Comparison of ENCODE assay signal across 11 mouse cellular contexts in the genomic region with DNA sequence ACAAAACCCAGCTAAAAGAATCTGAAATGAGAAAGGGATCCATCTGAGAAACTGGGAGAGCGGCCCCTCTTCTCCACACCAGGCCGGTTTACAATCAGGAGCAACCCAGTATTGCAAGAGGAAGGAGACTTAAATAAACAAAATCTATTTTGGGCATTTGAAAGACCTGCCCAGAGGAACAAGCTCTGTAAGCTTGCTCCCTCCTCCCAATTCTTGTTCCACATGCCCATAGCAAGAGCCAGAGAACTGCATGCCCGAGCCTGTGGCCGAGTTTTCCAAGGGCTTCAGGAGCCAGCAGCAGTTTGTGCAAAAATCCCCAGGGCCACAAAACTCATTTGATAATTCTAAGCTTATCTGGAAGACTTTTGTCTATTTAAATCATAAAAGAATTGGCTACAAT. TPM values are rescaled to one million over a fixed set of nuclear protein-coding genes. Genes with fewer than 3 reads are reported as not detected.
DNase-seq lines count a peak whose midpoint lies in the region; ATAC-seq lines count a peak whose summit lies in the region.
"Had no signal": no experiment of that assay in that cellular context is flagged by ENCODE, and none has a peak within 500 bp of the region (broad histone marks: within the 10 kb centered on the region; RNA-seq: fewer than 3 reads in every experiment).

No protein-coding gene starts in this region.

- no peak overlapping the region for H3K4me3 ChIP-seq in embryonic facial prominence, embryonic 15.5 days (replicated peaks)
- H3K4me3 ChIP-seq: forebrain, embryonic 15.5 days had no signal

- no peak for ATAC-seq in embryonic facial prominence, embryonic 15.5 days (ENCODE audit: insufficient number of reproducible peaks, low FRiP score, low TSS enrichment, low read depth)
- ATAC-seq: forebrain, embryonic 15.5 days had no signal

- H3K36me3 ChIP-seq in embryonic facial prominence, embryonic 15.5 days, result peaks cover 50% of the 10 kb centered on the region

- no peak overlapping the region for H3K4me2 ChIP-seq in embryonic facial prominence, embryonic 15.5 days (replicated peaks)
- H3K4me2 ChIP-seq: forebrain, embryonic 15.5 days had no signal

- H3K27me3 ChIP-seq in embryonic facial prominence, embryonic 15.5 days, result no peaks in the 10 kb centered on the region
- H3K27me3 ChIP-seq: forebrain, embryonic 15.5 days had no signal

- H3K9me3 ChIP-seq in embryonic facial prominence, embryonic 15.5 days (replicated peaks), result no peaks in the 10 kb centered on the region
- H3K9me3 ChIP-seq: forebrain, embryonic 15.5 days had no signal

- intact Hi-C loops in gastrocnemius, postnatal 36 days (cut with DNase I), result loop anchor here (5.0 kb wide), 1 partner anchor 88 kb away; no protein-coding TSS in a partner anchor
- intact Hi-C loops in heart, postnatal 10 days (cut with DNase I), result no loop called here

- no peaks in the 10 kb centered on the region for H3K4me1 ChIP-seq in embryonic facial prominence, embryonic 15.5 days
- H3K4me1 ChIP-seq: forebrain, embryonic 15.5 days had no signal

- 71% methylated on average over 4 of the region's 4 CpGs for WGBS in embryonic facial prominence, embryonic 15.5 days

- 0 out of 2 replicates have a peak overlapping the region, but pooled peaks have one; percentile 34 for H3K27ac ChIP-seq in embryonic facial prominence, embryonic 15.5 days (replicated peaks)
- H3K27ac ChIP-seq: forebrain, embryonic 15.5 days had no signal

- peak; percentile 43 for DNase-seq in gastrocnemius, postnatal 25 days
- DNase-seq in gastrocnemius, postnatal 36 days, result no peak
- peak; percentile 55 to 58 for DNase-seq in heart, postnatal 10 days
- DNase-seq in skeletal muscle tissue, adult 2 months (ENCODE audit: low read depth, low spot score), result peak; percentile 81
- DNase-seq in ovary, postnatal 10 days (ENCODE audit: low spot score), result no peak
- no peak for DNase-seq in layer of hippocampus, postnatal 10 days (ENCODE audit: low spot score in 2 of 2)
- DNase-seq in cerebellum, postnatal 10 days, result no peak
- DNase-seq: kidney, postnatal 25 days; right cerebral cortex, postnatal 4 days had no signal

- no peak overlapping the region for H3K9ac ChIP-seq in embryonic facial prominence, embryonic 15.5 days
- H3K9ac ChIP-seq: forebrain, embryonic 15.5 days had no signal

RNA-seq across cellular contexts. Expression of gene Map1lc3a, which starts 23.5 kb away (rescaled TPM):
- total RNA-seq in gastrocnemius, postnatal 25 days (2021), result 100 to 1,000 TPM; 243 to 291 TPM
- total RNA-seq in gastrocnemius, postnatal 36 days (2021), result 100 to 1,000 TPM; 259 to 263 TPM
- 270 and 276 TPM in 2 replicates for polyA plus RNA-seq in embryonic facial prominence, embryonic 15.5 days (2015; fragmentation: Nextera tagmentation; extraction: Ambion mirVana)
- 100 to 1,000 TPM; 594 to 650 TPM for total RNA-seq in heart, postnatal 10 days (2021)
- total RNA-seq in layer of hippocampus, postnatal 10 days (2021), result 100 to 1,000 TPM; 416 to 434 TPM

RNA-seq across cellular contexts. Expression of gene Pigu, which starts 57.7 kb away (rescaled TPM):
- 10 to 100 TPM; 19.7 to 24.9 TPM for total RNA-seq in gastrocnemius, postnatal 25 days (2021)
- 10 to 100 TPM; 23.4 to 25.4 TPM for total RNA-seq in gastrocnemius, postnatal 36 days (2021)
- polyA plus RNA-seq in embryonic facial prominence, embryonic 15.5 days (2015; fragmentation: Nextera tagmentation; extraction: Ambion mirVana), result 40.6 and 44.9 TPM in 2 replicates
- total RNA-seq in heart, postnatal 10 days (2021), result 10 to 100 TPM; 36.1 to 38.3 TPM
- total RNA-seq in layer of hippocampus, postnatal 10 days (2021), result 10 to 100 TPM; 23.8 to 27.9 TPM

Comparison
In these comparisons a context has a peak if more than half of its experiments do, and no peak if none do; other contexts are left out.
1. DNase-seq: peak in gastrocnemius, postnatal 25 days (single experiment), heart, postnatal 10 days (2 of 2) and skeletal muscle tissue, adult 2 months (single experiment); none in gastrocnemius, postnatal 36 days (0 of 2), ovary, postnatal 10 days (single experiment), layer of hippocampus, postnatal 10 days (0 of 2) and cerebellum, postnatal 10 days (0 of 2).